Mouse (Mus musculus): ENCODE measurements around the gene Tacc3.

Tacc3 gene

GRCm38 (mm10) chr5:33726081-33726647, 68.2 kb downstream of the Tacc3 start:
- DNase-seq: no peak

DNA sequence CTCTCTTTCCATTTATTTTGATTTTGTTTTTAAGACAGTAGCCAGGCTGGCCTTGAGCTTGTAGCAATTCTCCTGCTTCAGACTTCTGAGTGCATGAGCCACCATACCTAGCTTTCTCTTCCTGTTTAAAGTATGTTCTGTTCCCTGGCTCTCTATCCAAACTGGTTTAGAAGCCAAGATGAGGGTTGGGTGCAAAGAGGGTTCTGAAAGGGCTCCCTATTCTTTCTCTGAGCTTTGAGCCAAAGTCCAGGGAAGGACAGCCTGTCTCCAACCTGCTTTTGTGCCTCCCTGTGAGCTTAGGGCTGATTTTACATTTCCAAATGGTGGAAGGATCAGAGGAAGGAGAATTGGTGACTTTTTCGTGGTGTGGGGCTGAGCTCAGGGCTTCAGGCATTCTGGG, 69.0 kb downstream of the Tacc3 start:
- DNase-seq: no peak

Data from cerebellum, adult 11 months (tissue).